Mouse (Mus musculus): ENCODE data around the gene Rimklb.

- no peak for TF ChIP-seq POLR2A (IDR thresholded peaks at IDR 0.05; ENCODE audit: insufficient read depth, low read depth, low read length)
- no peak for TF ChIP-seq CTCF (IDR thresholded peaks at IDR 0.05; ENCODE audit: insufficient read depth, low read depth, low read length)
These were observed 7.5 kb downstream of the Rimklb start for GRCm38 (mm10) chr6:122490929-122491512.
